Mouse (Mus musculus) hindbrain, embryonic 14.5 days (tissue): ENCODE measurements around the gene Ift80. TPM values are rescaled to one million over a fixed set of nuclear protein-coding genes. Genes with fewer than 3 reads are reported as not detected.
A peak's percentile ranks its signal among the peaks of the same experiment; 100 is the strongest.
"Not testable (repeated sequence)": the region's sequence is repeated elsewhere in the genome, so short reads cannot be mapped to it uniquely, and the experiment has no call there.

ENCODE experiments used
- ATAC-seq: fragments of 200-750 bp; cut with Nextera tagmentation; 2 replicates; pipeline ENCODE4 v1.8.0; 2017; ENCODE audit warnings: moderate number of reproducible peaks, mild to moderate bottlenecking, moderate TSS enrichment, moderate library complexity; ENCODE audit not compliant: low FRiP score
- DNase-seq: peaks from one replicate; pipeline ENCODE4 v3.0.0-alpha.2; 2015; ENCODE audit warnings: low spot score
- H3K27ac ChIP-seq: fragments of 300-500 bp; sonication (generic); 2 replicates; pipeline ENCODE4 v1.5.1; 2014; ENCODE audit warnings: mild to moderate bottlenecking, moderate library complexity
- H3K27me3 ChIP-seq: fragments of 300-500 bp; sonication (generic); 2 replicates; pipeline ENCODE4 v1.6.1; 2014; ENCODE audit warnings: mild to moderate bottlenecking, low read length, mixed read lengths; ENCODE audit not compliant: control insufficient read depth, insufficient read depth
- H3K36me3 ChIP-seq: fragments of 300-500 bp; sonication (generic); replicated peaks from 2 replicates; pipeline ENCODE4 v1.6.1; 2014; ENCODE audit not compliant: control insufficient read depth, insufficient read depth
- H3K4me1 ChIP-seq: fragments of 300-500 bp; sonication (generic); replicated peaks from 2 replicates; pipeline ENCODE4 v1.6.1; 2014; ENCODE audit warnings: antibody characterized with exemption, low read length, mixed read lengths; ENCODE audit not compliant: control insufficient read depth, insufficient read depth
- H3K4me2 ChIP-seq: fragments of 300-500 bp; sonication (generic); replicated peaks from 2 replicates; pipeline ENCODE4 v1.6.1; 2014; ENCODE audit warnings: mild to moderate bottlenecking, moderate library complexity
- H3K4me3 ChIP-seq: fragments of 300-500 bp; sonication (generic); replicated peaks from 2 replicates; pipeline ENCODE4 v1.5.1; 2014; ENCODE audit warnings: mild to moderate bottlenecking, low read length
- H3K9ac ChIP-seq: fragments of 300-500 bp; sonication (generic); 2 replicates; pipeline ENCODE4 v1.6.1; 2014
- H3K9me3 ChIP-seq: fragments of 300-500 bp; sonication (generic); 2 replicates; pipeline ENCODE4 v1.6.1; 2016; ENCODE audit warnings: low read length; ENCODE audit not compliant: control insufficient read depth
- WGBS: fragments of 180-500 bp; shearing (Covaris S2); extraction: QIAGEN DNeasy Blood & Tissue Kit; methylation state at CpG from one replicate; pipeline ENCODE4 v1.1.7; 2014; 5-methylcytosine and 5-hydroxymethylcytosine counted together
- polyA plus RNA-seq: library from polyadenylated mRNA; unstranded; fragments of >200 nt; fragmentation: Nextera tagmentation; extraction: Ambion mirVana; gene quantifications from 2 replicates; pipeline ENCODE4 v1.2.1, GENCODE M21; 2014

The Ift80 gene
- polyA plus RNA-seq, 1 experiment from 2014 or later, result 8.7 TPM

DNA sequence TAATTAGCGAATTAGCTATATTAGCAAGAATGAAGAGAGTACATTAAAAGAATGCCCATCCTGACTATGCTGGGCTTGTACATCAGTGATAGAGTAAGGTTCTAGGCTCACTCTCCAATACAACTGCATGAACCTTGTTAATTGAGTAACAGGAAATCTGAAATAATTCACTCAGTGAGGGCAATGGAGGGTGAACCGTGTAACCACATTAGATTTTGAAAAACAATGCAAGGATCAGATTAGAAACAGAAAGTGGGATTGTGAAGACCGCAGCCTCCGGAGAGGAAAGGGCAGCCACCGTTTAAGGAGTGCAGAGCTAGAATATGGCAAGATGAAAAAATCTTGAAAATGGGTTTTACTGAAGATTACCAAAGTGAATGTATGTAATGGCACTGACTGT lies 36.9 kb upstream of the Ift80 start:
- Histone ChIP-seq H3K27ac (no peak overlapping the region), H3K36me3 (peaks cover 32% of the 10 kb centered on the region; the same call in 1 of the 2 replicates), H3K9ac (no peak overlapping the region), H3K4me2 (no peak overlapping the region), H3K4me1 (peaks cover 20% of the 10 kb centered on the region; the same call in 1 of the 2 replicates), H3K27me3 (no peaks in the 10 kb centered on the region), H3K9me3 (no peaks in the 10 kb centered on the region), H3K4me3 (no peak overlapping the region)
- WGBS, result 66% methylated on average over 5 of the region's 5 CpGs
- ATAC-seq, result no peak
- no peak for DNase-seq

DNA sequence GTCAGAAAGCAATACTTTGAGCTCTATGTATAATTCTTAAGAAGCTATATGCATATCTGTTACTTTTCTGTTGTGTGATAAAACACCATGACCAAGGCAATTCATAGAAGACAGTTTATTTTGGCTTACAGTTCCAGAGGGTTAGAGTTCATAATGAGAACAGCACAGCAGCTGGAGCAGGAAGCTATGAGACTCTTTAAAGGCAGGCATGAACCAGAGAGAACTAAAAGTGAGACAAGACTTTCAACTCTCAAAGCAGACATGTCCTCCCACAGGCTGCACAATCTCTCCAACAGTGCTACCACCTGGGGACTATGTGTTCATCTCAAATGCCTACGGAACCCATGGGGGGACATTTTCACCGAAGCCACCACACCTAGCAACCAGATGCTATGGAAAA lies 35.7 kb upstream of the Ift80 start:
- no peak overlapping the region for H3K9ac ChIP-seq
- ATAC-seq, result no peak
- no peaks in the 10 kb centered on the region for H3K9me3 ChIP-seq
- H3K27ac ChIP-seq, result no peak overlapping the region
- WGBS, result 82% methylated on average over 2 of the region's 2 CpGs
- DNase-seq, result no peak
- peaks cover 20% of the 10 kb centered on the region; the same call in 1 of the 2 replicates for H3K4me1 ChIP-seq
- H3K27me3 ChIP-seq, result no peaks in the 10 kb centered on the region
- H3K4me3 ChIP-seq, result no peak overlapping the region
- peaks cover 42% of the 10 kb centered on the region for H3K36me3 ChIP-seq
- H3K4me2 ChIP-seq, result no peak overlapping the region

DNA sequence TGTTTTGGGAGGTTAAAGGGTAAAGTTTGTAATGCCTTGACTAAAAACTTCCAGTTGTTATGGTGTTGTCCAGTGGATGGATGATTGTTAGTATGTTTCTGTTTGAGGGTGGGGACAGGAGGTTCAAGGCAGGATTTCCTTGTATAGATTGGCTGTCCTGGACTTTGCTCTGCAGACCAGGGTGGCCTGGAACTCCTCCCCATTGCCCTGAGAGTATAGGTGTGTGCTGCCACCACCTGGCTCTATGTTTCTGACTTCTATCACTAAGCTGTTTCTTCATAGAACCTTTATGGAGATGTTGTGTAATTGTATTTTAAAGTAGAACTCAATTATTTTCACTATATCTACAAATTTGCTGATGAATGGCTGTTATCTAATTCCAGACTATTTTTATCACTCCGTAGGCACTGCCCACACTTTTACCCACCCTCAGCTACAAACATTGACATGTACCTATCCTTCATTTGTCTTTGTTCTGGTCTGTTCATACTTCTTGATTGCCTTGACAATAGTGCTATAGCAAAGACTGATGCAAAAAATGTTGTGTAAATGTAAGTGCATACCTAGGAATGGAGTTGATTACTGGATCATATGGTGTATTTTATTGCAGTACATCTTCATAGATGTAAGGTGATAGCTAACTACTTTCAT lies 21.9 kb upstream of the Ift80 start:
- Histone ChIP-seq H3K27ac (no peak overlapping the region), H3K27me3 (no peaks in the 10 kb centered on the region), H3K36me3 (peaks cover 27% of the 10 kb centered on the region), H3K9ac (no peak overlapping the region), H3K4me1 (no peaks in the 10 kb centered on the region), H3K4me2 (no peak overlapping the region), H3K9me3 (no peaks in the 10 kb centered on the region), H3K4me3 (no peak overlapping the region)
- DNase-seq, result no peak
- no peak for ATAC-seq
- WGBS, result 94% methylated on average over 1 of the region's 1 CpGs

GRCm38 (mm10) chr3:69020764-69021163 lies 16.4 kb upstream of the Ift80 start:
- Histone ChIP-seq H3K4me3 (no peak overlapping the region), H3K9me3 (no peaks in the 10 kb centered on the region), H3K36me3 (peaks cover 37% of the 10 kb centered on the region), H3K4me2 (no peak overlapping the region), H3K27me3 (no peaks in the 10 kb centered on the region), H3K9ac (no peak overlapping the region), H3K27ac (no peak overlapping the region), H3K4me1 (no peaks in the 10 kb centered on the region)
- ATAC-seq, result no peak
- no peak for DNase-seq

DNA sequence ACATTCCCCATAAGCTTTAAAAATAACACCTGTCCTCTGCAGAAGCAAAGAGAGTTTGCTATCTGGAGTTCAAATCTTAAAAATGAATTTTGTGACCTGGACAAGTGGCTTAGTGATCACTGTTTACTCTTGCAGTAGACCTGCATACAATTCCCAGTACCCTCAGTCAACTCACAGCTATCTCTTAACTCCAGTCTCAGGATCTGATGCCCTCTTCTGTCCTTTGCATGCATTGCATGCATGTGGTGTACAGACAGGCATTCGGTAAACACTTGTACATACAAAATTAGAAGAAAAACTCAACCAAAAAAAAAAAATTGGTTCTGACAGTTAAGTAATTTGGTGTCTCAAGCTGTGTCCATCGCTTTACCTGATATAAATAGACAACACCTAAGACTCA lies 15.9 kb upstream of the Ift80 start:
- 98% methylated on average over 2 of the region's 2 CpGs for WGBS
- Histone ChIP-seq H3K4me3 (no peak overlapping the region), H3K27ac (no peak overlapping the region), H3K9ac (no peak overlapping the region), H3K4me1 (no peaks in the 10 kb centered on the region), H3K36me3 (peaks cover 37% of the 10 kb centered on the region), H3K9me3 (no peaks in the 10 kb centered on the region), H3K27me3 (no peaks in the 10 kb centered on the region), H3K4me2 (no peak overlapping the region)
- DNase-seq (no peak), ATAC-seq (no peak)

GRCm38 (mm10) chr3:69018635-69019034 lies 14.3 kb upstream of the Ift80 start:
- H3K27ac ChIP-seq, H3K4me1 ChIP-seq, H3K4me3 ChIP-seq, DNase-seq, H3K9ac ChIP-seq, H3K9me3 ChIP-seq, ATAC-seq, H3K27me3 ChIP-seq, H3K4me2 ChIP-seq: not testable (repeated sequence)
- WGBS, result 96% methylated on average over 2 of the region's 2 CpGs
- H3K36me3 ChIP-seq, result peaks cover 27% of the 10 kb centered on the region

- Histone ChIP-seq H3K9me3 (no peaks in the 10 kb centered on the region), H3K4me2 (no peak overlapping the region), H3K27ac (no peak overlapping the region), H3K4me1 (no peaks in the 10 kb centered on the region), H3K27me3 (no peaks in the 10 kb centered on the region), H3K36me3 (peaks cover 26% of the 10 kb centered on the region), H3K4me3 (no peak overlapping the region), H3K9ac (no peak overlapping the region)
- WGBS, result 90% methylated on average over 3 of the region's 3 CpGs
- ATAC-seq (no peak), DNase-seq (no peak)
Measured at GRCm38 (mm10) chr3:69017181-69017580, 12.8 kb upstream of the Ift80 start.

GRCm38 (mm10) chr3:69008873-69009272 lies 4.5 kb upstream of the Ift80 start:
- Histone ChIP-seq H3K36me3 (no peaks in the 10 kb centered on the region), H3K9ac (no peak overlapping the region), H3K4me3 (no peak overlapping the region), H3K27me3 (no peaks in the 10 kb centered on the region), H3K4me2 (no peak overlapping the region), H3K4me1 (no peaks in the 10 kb centered on the region; the same call in 1 of the 2 replicates), H3K27ac (no peak overlapping the region), H3K9me3 (no peaks in the 10 kb centered on the region)
- DNase-seq (no peak), ATAC-seq (no peak)
- 91% methylated on average over 2 of the region's 2 CpGs for whole genome bisulfite sequencing

DNA sequence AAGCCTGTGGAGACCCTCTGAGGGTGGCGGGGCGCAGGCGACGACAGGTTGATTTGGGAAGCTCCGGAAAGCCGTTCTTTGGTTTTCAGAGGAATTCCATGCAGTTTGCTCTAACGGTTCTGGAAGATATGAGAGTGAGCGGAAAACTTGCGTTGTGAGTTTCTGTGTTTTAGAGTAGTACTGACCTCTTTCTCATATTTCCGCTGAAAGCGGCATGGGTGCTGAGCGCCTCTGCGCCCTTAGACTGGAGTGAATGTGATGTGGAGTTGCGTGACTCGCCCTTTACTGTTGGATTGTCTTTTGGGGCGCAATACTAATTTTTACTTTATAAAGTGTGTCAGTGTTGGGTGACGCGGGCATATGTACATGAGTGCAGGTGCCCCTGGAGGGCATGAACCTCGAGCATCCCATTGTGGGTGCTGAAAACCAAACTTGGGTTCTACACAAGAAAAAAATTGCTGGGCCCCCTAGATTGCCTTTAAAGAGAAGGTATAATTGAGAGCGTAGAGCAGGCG lies 1.9 kb upstream of the Ift80 start:
- no peak for ATAC-seq
- Histone ChIP-seq H3K9ac (peak overlapping the region; percentile 64), H3K27ac (peak overlapping the region; percentile 73; the same call in 1 of the 2 replicates), H3K36me3 (no peaks in the 10 kb centered on the region), H3K27me3 (no peaks in the 10 kb centered on the region), H3K4me1 (no peaks in the 10 kb centered on the region; the same call in 1 of the 2 replicates), H3K4me2 (peak overlapping the region; percentile 96), H3K4me3 (peak overlapping the region; percentile 67), H3K9me3 (no peaks in the 10 kb centered on the region)
- no peak for DNase-seq
- 8% methylated on average over 21 of the region's 21 CpGs for WGBS
